Mouse (Mus musculus) adrenal gland, postnatal 25 days (tissue): ENCODE results near the gene Hoxb4. TPM values are rescaled to one million over a fixed set of nuclear protein-coding genes. Genes with fewer than 3 reads are reported as not detected.

Experiments
- DNase-seq: peaks from one replicate; pipeline ENCODE4 v3.0.0; 2021; ENCODE audit warnings: mixed read lengths
- long read RNA-seq: library from polyadenylated mRNA; stranded (forward); transcript quantifications from one replicate; pipeline ENCODE4 v2.0.0, GENCODE M21; 2021
- total RNA-seq: library from RNA; stranded (reverse); gene quantifications from 2 replicates; pipeline ENCODE4 v1.2.3, GENCODE M21; 2021

The Hoxb4 gene
- total RNA-seq, result 27.6 and 31.5 TPM in 2 replicates
- long read RNA-seq, partial matches to known transcripts, result 0 of 8 reads
- long read RNA-seq, other reads (novel, unspliced or antisense), result 8 of 8 reads

- no peak for DNase-seq
Observed at GRCm38 (mm10) chr11:96317608-96318367, at the start of gene Hoxb4. Gene Hoxb4 (plus strand): TSS chr11:96318267.

DNA sequence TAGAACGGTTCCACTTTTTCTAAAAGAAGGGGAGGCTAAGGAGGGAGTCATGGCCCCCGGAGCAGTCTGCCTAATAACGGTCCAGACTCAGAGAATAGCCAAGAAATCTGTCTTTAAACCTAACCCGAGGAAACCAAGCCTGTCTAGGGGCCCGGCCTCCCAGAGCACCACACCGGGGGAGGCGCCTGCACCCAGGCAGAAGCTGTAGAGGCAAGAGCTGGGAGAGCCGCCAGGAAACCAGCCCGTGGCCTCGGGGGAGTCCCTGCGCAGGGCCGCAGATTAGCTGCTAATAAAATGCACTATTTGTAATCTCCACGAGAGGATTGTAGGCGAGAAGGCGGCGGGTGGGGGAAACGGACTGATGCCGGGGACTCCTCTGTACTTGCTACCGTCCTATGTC, 48.2 kb upstream of the Hoxb4 start:
- DNase-seq, result peak; percentile 90

GRCm38 (mm10) chr11:96270996-96271540, 47.0 kb upstream of the Hoxb4 start, which contains the start of gene Hoxb9:
Gene Hoxb9 (plus strand): TSS chr11:96271457.
- DNase-seq, result peak; percentile 89

DNA sequence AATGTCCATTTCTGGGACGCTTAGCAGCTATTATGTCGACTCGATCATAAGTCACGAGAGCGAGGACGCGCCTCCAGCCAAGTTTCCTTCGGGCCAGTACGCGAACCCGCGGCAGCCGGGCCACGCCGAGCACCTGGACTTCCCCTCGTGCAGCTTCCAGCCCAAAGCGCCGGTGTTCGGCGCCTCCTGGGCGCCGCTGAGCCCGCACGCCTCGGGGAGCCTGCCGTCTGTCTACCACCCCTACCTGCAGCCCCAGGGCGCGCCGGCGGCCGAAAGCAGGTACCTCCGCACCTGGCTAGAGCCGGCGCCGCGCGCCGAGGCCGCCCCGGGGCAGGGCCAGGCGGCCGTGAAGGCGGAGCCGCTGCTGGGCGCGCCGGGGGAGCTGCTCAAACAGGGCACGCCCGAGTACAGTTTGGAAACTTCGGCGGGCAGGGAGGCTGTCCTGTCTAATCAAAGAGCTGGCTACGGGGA, 46.5 kb upstream of the Hoxb4 start:
- DNase-seq, result peak; percentile 74

DNA sequence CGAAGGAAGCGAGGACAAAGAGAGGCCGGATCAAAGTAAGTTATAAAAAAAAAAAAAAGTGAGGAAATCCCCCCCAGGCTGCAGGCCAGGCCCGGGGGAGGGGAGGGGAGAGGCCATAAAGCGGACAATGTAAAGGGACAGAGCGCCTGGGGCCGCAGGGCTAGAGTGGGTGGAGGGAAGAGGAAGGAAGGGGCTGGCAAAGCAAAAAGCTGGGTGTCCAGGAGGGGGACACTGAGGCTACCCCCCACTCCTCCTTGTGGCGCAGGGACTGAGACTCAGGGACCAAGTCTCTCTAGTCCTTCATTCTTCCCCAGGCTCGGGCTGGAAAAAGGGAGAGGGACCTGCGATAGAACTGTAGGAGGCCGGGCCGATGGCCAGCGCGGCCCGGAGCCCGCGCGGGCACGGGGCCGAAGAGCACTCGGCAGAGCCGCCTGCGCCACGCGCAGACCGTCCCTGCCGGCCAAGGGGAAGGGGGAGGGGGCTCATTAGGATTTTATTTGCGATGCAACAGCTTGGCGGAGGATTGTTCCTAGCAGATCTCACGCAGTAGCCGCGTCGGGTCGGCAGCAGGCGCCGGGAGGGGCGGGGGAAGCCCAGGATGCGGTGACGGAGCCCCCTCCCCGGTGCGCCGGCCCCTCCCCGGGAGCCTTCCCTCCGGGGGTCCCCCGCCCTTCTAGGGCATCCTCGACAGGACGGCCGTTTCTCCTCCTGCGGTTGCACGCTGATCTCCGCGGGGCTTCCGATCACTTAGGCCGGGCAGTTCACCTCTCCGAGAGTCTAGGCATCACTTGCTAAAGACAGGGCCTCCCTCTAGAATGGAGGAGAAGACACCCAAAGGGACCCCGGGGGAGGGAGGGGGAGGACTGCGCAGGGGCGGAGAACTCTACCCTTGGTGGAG, 45.8 kb upstream of the Hoxb4 start:
- DNase-seq, result peak; percentile 55

DNA sequence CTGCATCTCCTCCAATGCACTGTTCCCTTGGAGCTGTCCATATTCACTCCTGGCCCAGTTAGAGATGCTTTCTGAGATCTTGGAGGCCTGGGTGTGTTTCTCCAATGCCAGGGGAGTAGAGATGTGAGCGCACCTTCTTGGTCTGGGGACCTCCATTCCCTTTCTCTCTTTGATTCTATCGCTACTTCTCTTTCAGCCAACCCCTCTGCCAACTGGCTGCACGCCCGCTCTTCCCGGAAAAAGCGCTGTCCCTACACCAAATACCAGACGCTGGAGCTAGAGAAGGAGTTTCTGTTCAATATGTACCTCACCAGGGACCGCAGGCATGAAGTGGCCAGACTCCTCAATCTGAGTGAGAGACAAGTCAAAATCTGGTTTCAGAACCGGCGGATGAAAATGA, 43.6 kb upstream of the Hoxb4 start:
- DNase-seq, result no peak

- DNase-seq, result peak; percentile 61
Observed at GRCm38 (mm10) chr11:96275896-96276295, 42.2 kb upstream of the Hoxb4 start.

DNA sequence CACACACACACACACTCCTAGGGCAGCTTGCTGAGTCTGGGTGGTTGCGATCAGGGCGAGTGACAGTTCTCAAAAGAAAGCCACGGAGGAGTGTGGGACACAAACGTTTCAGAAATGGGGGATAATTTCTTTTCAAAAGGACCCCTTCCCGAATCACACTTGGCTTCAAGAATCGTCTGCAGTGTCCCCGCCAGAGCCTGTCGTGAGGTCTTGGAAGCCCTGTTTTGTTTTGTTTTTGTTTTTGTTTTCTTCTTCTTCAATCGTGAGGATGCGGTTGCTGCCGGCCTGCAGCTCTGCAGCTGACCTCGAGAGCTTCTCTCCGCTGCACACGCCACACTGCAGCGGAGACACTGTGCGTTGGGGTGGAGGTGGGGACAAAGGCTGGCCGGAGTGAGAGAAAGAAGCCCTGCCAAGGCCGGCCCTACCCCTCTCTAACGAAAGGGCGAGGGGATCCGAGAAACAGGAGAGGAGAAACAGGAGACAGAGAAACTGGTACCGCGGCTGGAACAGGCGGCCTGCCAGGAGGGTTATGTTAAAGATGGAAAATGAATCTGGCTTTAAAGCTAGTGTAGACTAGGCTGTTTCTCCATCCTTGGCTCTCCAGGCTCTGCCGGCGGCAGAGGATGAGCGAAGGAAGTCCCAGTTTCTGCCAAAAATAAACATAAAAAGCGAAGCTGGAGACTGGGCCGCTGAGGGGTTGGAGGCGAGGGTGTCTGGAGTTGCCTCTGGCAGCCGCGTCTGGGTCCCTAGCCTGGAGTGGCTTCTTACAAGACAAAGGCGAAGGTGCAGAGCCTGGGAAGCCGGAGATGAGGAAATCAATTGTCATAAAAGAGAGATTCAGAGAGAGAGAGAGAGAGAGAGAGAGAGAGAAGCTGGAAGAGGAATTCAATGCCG, 40.7 kb upstream of the Hoxb4 start:
- peak; percentile 62 for DNase-seq

- DNase-seq, result no peak
Observed at GRCm38 (mm10) chr11:96278324-96278723, 39.7 kb upstream of the Hoxb4 start.

GRCm38 (mm10) chr11:96278773-96279172, 39.3 kb upstream of the Hoxb4 start:
- DNase-seq, result peak; percentile 86

DNA sequence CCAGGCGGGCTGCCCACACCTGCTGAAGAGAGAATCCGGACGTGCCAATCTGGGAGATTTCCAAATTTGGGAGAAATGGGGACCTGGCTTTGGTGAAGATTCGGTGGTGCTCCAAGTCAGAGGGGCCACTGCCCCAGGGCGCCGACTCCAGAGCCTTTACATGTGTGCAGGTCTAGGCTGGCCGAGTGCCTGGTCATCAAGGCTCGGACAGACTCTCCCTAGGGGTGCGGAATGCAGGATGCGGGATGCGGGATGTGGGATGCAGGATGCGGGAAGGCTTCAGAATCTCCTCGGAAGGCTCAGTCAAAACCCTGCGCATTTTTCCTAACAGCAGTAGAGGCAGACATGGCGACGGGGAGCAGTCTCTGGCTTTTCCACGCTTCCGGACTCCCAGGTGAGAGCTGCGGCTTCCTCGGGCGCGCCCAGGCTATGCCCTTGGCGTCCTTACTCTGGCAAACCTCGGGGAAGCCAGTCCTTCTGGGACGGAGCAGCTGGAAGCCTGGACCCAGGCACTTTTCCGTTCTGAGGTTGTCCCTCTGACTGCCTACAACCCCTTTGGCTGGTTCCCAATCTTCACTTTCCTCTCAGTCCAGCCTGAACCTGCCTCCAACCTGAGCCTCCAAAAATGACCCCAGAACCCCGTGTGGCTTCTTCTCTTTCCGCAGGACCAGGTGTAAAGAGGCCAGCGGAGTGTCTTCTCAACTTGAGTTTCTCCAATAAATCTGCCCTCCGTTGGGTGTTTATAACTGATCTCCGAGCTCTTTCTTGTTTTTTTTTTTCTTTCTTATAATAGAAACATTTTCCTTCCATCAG, 38.4 kb upstream of the Hoxb4 start:
- DNase-seq, result no peak

- no peak for DNase-seq
Observed at GRCm38 (mm10) chr11:96280399-96281378, 37.4 kb upstream of the Hoxb4 start.

DNA sequence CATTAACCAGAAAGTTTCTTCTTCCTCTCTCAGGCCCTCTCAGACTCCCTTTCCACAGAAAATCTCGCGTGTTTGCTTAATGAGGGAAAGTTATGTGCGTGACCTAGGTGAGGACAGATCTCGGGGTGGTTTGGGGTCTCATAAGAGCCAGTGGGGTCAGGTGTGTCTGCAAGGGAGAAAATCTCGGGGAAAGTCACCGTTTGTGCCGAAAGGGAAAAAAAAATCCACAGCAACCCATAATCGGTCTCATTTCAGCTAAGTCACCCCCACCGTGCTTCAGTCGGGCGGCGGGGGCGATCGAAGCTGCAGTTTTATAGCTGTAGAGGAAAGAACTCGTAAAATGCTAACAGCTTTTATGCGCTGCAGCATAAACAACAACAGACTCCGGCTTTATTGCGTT, 36.7 kb upstream of the Hoxb4 start:
- no peak for DNase-seq

DNA sequence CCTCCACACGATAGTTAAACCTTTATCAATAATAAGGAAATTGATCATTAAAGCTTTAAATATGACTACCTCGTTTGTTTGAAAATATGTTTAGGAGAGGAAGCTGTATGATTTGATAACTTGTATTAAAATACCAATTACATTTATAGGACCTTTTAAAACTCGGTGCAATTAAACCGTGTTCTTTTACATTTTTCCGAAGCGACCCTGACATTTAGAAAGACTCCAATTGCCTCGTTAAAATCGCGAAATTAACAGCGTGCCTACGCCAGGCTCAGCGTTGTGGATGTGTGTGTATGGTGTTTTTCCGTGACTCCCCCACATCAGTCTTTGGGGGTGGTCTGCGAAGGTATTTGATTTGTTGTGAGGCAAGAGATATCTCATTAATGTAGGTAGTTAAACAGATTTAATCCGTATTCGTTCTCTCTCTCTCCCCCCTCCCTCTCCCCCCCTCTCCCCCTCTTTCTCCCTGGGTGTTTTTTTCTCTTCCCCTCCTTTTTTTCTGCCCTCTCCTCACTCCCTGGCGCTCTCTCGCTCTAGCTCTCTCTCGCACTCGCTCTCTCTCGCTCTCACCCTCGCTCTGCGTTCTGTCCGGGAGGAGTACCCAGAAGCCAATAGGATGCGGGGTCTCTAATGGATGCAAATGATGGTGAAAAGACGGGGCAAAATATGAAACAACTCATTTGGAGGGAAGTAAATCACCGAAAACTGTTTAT, 36.1 kb upstream of the Hoxb4 start, which contains the start of gene Hoxb8:
Gene Hoxb8, plus strand, starts transcription at position 51 of the 716 bp plus-strand sequence.
- no peak for DNase-seq

DNA sequence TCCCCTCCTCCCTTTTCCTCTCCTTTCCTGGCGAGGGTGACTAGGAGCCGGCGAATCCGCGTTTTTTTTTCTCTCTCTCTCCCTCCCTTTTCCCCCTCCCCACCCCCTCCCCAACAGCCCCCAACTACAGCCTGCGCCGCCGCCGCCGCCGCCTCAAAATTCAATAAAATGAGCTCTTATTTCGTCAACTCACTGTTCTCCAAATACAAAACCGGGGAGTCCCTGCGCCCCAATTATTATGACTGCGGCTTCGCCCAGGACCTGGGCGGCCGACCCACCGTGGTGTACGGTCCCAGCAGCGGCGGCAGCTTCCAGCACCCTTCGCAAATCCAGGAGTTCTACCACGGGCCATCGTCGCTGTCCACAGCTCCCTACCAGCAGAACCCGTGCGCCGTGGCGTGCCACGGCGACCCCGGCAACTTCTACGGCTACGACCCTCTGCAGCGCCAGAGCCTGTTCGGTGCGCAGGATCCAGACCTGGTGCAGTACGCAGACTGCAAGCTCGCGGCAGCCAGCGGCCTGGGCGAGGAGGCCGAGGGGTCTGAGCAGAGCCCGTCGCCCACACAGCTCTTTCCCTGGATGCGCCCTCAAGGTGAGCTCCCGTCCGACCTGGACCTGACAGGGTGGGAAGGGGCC, 35.2 kb upstream of the Hoxb4 start:
- DNase-seq, result no peak

DNA sequence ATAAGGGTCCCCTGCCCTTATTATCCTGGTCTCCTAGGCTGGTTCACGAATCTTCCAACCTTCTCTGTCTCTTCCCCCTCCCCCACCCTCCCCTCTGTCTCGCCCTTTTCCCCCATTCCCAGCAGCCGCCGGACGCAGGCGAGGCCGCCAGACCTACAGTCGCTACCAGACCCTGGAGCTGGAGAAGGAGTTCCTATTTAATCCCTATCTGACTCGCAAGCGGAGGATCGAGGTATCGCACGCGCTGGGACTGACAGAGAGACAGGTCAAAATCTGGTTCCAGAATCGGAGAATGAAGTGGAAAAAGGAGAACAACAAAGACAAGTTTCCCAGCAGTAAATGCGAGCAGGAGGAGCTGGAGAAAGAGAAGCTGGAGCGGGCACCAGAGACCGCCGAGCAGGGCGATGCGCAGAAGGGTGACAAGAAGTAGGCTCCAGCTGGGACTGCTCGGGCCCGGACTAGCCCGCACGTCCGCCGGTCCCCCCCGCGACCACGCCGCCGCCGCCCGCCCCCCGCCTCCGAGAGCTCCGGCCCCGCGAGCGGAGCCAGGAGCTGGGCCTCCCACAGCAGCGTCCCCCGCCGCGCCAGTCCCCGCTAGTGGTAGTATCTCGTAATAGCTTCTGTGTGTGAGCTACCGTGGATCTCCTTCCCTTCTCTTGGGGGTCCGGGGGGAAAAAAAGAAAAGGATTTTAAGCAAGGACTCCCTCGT, 33.9 kb upstream of the Hoxb4 start:
- DNase-seq, result peak; percentile 56
